Mouse (Mus musculus) mouse embryonic stem cell (cell line): ENCODE measurements around the gene Zfp982.
"Not testable (repeated sequence)": the region's sequence is repeated elsewhere in the genome, so short reads cannot be mapped to it uniquely, and the experiment has no call there.

ENCODE experiments used
- in situ Hi-C, 2 experiments: fragments of 300-500 bp; cut with MboI; formaldehyde crosslinking; loops; 1 replicate in 1 of 2; 3 replicates in 1 of 2; pipeline ENCODE4 v1.14.3; 2019 to 2020; ENCODE audit warnings: low sequenced_read_pairs in 2 of 2, low pct_unique_long_range_greater_than_20kb in 1 of 2, mixed read lengths in 1 of 2; ENCODE audit not compliant: unreplicated experiment in 1 of 2

The Zfp982 gene

DNA sequence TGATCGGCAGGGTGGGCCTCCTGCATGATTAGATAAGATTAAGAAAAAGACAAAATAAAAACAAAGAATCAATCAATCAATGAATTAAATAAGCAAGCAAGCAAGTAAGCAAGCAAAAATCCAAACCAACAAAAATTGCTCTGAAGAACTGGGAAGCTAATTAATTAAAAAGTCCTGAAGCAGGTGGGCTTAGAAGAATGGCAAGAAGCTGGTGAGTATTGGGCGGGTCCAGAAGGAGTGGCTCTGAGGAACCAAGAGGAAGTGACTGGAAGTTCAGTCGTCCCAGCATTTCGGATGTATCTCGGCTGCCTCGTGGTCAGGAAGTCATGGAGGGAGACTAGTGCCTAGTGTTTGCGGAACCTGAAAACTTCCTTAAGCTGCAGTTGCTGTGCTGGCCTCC is at the start of gene Zfp982:
Gene Zfp982, plus strand, starts transcription at position 301 of the 400 bp plus-strand sequence.
- in situ Hi-C loops, result not testable (repeated sequence)

DNA sequence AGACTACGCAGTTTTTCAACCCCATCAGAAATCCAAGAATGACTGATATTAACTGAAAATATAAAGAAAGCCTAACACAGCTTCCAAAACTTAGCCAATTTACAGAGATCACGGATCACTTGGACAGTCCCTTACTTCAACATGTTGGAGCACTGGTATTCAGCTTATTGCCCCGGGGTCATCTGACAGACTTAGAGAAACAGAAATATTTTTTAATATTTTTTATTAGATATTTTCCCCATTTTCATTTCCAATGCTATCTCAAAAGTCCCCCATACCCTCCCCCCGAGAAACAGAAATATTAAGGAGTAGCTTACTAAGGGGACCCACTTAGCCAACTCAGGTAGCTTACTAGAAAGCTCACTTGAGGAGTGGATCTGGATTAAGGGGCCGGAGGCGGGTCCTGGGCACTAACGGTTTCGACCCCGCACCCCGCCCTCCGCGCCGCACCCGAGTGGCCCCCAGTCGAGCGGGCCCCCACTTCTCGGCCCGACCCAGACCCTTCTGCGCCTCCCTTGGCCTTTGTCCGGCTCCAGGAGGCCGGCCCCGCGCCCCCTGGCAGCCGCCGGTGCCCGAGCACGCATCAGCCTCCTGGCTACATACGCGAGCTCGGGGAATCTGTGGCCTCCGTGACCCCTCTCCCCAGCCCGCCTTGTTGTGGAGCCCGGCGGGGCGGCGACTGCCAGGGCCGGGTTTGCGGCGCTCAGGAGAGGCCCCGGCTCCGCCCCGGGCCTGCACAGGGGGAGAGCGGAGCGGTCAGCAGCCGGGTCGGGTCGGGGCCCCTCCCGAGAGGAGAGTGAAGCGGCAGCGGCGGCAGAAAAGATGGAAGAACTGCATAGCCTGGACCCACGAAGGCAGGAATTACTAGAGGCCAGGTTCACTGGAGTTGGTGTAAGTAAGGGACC is 49.3 kb upstream of the Zfp982 start:
- in situ Hi-C loops, result loop anchor here in 1 of 2 experiments (25.0 kb wide), 2 partner anchors 306 to 369 kb away; partner anchors contain the start of genes Zfp984 and Zfp991

DNA sequence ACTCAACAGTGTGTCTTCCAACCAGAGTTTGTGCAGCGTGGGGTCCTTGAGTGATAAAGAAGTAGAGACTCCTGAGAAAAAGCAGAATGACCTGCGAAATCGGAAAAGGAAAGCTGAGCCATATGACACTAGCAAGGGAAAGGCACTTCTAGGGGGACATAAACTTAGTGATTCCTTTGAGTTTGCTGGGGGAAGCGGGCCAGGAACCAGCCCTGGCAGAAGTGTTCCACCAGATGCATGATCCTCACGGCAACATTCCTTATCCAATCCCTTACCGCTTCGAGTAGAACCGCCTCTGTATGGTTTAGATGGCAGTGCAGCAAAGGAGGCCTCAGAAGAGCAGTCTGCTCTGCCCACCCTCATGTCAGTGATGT is 48.7 kb upstream of the Zfp982 start:
- in situ Hi-C loops, result loop anchor here in 1 of 2 experiments (25.0 kb wide), 2 partner anchors 306 to 369 kb away; partner anchors contain the start of genes Zfp984 and Zfp991

DNA sequence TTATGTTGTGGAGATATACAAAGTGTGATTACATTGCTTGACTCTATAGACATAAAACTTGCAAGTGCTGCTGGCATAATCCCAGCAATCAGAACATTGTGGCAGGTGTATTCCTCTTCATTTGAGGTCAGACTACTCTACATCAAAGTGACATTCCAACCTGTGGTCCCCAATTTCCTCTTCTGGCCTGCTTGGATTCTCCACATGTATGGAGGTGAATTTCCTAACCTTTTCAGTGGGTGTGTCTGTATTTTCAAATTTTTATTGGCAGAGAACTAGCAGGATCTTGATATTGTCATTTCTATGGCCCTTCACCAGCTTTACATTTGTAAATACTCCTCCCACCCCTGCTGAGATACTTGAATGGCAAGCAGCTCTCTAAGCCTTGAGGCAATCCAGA is 46.8 kb upstream of the Zfp982 start:
- in situ Hi-C loops, result loop anchor here in 1 of 2 experiments (25.0 kb wide), 2 partner anchors 308 to 367 kb away; partner anchors contain the start of genes Zfp984 and Zfp991

DNA sequence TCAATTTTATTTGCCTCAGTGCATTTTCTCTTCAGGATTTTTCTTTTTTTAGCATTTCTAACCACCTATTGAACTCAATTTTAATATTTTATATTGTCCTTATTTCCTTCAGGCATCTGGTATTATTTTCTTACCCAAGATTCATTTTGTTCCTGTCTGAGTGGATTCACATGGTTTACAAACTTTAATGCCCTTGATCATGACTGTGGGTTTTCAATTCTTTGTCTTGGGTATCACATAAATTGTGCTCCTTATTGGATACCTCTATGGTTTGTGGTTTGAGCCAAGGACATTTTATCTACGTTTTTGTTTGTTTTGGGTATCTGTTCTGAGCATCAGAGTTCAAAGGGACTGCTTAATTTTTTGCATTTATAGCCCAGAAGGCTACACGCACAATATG is 43.9 kb upstream of the Zfp982 start:
- in situ Hi-C loops, result loop anchor here in 1 of 2 experiments (25.0 kb wide), 2 partner anchors 311 to 364 kb away; partner anchors contain the start of genes Zfp984 and Zfp991

DNA sequence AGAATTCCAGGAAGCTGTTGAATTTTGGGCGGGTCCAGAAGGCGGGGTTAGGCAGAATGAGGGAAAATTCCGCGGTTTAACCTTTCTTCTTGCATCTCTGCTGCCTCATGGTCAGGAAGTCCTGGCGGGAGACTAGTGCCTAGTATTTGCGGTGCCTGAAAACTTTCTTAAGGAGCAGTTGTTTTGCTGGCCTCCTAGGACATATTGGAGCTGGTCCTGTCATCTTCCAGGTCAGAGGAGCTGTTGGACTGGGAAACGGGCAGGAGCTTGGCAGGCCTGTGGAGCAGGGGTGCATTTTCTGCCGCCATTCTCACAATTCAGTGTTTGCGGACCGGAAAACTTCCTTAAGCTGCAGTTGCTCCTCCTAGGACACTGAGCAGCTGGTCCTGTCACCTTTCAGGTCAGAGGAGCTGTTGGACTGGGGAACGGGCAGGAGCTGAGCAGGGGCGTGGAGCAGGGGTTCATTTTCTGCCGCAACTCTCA is 43.1 kb upstream of the Zfp982 start:
- in situ Hi-C loops, result loop anchor here in 1 of 2 experiments (25.0 kb wide), 2 partner anchors 312 to 363 kb away; partner anchors contain the start of genes Zfp984 and Zfp991

DNA sequence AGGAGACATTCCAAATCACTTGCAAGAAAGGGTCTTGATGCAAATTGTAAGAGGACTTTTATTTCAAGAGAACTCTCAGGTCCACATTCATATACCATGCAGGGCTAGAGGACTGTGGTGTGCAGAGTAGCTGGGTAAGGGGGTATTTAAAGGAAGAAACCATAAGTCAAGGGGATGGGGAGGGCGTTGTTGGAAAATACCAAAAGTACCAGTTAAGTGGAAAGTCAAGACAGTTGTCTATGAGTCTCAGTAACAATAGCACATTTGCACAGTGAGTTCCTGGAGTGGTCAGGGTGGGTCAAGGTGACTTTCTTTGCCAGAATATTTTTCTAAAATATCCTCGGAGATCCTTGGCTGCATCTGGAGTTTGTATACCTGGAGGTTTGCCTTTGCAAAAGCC is 42.2 kb upstream of the Zfp982 start:
- in situ Hi-C loops, result loop anchor here in 1 of 2 experiments (25.0 kb wide), 2 partner anchors 313 to 362 kb away; partner anchors contain the start of genes Zfp984 and Zfp991

DNA sequence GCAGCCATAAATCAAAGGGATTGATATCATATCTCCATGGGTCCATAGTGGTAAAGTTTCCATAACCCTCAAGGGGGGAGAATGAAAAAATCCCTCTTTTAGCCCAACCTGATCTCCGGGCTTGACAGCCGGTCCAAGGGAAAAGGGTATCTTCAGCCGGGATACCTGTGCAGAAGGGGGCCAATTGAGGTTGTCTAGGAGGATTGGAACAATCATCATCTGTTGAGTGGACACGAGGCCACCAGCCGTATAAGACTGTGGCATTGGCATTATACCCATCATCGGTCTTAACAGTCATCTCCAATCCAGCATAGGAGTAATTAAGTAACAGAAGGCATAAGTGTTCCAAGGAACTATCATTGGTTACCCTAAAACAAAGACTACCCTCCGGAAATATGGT is 25.0 kb upstream of the Zfp982 start:
- in situ Hi-C loops, result loop anchor here in 1 of 2 experiments (10.0 kb wide), 1 partner anchor 58 kb away; no protein-coding TSS in a partner anchor

DNA sequence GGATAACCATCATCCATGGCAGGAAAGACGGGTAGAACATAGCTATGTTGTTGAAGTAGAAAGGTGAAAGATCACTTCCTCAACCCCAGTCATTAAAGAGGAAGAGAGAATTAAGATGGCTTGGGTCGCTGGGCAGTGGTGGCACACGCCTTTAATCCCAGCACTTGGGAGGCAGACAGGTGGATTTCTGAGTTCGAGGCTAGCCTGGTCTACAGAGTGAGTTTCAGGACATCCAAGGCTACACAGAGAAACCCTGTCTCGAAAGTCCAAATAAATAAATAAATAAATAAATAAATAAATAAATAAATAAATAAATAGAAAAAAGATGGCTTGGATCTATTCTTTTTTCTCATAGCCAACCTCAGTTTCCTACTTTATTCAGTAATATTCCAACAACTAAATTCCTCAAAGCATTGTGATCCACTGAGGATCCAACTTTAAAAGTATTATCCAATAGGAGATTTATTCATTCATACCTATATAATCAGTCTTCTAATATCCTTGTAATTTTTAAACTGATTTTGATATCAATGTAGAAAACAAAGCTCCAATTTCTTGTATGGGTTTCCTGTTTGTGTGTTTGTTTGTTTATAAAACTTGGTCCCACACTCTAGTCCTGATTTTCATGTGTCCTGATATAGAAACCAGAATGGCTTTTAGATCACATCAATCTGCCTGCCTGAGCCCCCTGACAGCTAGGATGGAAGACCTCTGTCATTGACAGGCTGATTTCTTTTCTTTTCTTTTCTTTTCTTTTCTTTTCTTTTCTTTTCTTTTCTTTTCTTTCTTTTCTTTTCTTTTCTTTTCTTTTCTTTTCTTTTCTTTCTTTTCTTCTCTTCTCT is 6.8 kb downstream of the Zfp982 start:
- in situ Hi-C loops, result not testable (repeated sequence)

DNA sequence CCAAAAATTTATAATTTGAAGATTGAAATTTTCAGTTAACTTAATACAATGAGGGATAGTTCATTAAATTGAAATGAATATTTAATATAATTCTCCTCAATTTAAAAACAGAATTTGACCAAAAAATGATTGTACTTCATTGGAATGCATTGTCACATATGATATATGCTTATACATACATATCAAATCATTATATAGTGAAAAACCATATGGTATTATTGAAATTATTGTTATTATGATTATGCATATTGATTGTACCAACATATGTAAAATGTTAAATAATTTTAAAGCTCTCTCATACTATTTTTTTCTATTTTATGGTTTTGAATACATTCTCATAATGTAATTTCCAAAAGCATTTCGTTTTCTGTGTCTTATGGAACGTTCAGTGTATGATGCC is 17.0 kb downstream of the Zfp982 start:
- in situ Hi-C loops, result loop anchor here (25.0 kb wide), 1 partner anchor 172 kb away; no protein-coding TSS in a partner anchor

DNA sequence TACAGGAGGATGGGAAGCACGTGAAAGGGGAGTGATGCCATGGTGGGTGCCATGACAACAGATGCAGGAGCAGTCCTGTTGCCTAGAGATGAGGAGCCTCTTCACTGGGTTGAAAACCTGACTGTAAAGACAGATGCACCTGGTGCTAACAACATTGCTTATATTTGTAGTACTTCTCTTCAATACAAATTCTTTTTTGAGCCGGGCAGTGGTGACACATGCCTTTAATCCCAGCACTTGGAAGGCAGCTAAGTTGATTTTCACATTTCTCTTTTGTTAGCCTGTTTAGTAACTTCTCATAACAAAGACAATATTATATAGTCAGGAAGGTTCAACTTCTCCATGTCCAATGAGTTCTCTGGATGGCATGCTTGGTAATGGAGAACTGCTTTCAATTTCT is 26.8 kb downstream of the Zfp982 start:
- in situ Hi-C loops, result loop anchor here (5.0 to 25.0 kb wide), 2 partner anchors 182 to 1962 kb away; no protein-coding TSS in a partner anchor

DNA sequence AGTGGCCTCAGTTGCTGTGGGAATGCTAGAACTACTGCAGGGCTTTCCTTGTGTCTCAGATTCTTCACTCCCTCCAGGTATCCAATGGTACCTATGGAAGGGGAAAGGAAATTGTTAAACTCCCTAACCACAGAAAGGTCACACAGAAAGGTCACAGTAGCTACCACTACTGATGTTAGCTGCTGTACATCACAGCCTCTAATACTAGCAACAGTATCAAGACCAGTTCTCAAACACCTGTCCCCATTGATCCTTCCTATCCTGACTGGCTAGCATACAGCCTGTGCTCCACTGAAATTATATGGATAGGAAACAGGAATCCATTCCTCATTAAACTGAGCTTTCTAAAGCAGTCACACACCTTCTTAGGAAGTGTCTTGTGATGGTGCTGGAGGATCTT is 27.9 kb downstream of the Zfp982 start:
- in situ Hi-C loops, result loop anchor here (5.0 to 25.0 kb wide), 5 partner anchors 55 to 395 kb away; no protein-coding TSS in a partner anchor

DNA sequence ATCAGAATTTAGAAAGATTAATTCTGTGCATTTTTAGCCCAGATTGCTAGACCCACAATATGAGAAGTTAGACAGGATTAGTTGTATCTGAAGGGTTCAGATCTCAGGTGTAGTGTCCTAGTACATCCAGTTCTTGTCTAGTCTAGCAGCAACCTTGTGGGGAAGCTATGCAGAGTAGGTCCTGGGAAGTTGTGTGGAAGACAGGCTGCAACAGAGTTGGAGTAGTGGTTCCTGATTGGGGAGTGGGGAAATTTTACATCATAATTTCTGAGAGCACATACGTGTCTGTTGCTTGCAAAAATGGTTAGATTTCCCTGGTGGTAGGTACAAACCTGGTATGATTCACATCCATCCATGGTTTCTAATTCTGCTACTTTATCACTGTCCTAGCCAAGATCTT is 32.9 kb downstream of the Zfp982 start:
- in situ Hi-C loops, result loop anchor here (5.0 to 25.0 kb wide), 4 partner anchors 60 to 400 kb away; no protein-coding TSS in a partner anchor

DNA sequence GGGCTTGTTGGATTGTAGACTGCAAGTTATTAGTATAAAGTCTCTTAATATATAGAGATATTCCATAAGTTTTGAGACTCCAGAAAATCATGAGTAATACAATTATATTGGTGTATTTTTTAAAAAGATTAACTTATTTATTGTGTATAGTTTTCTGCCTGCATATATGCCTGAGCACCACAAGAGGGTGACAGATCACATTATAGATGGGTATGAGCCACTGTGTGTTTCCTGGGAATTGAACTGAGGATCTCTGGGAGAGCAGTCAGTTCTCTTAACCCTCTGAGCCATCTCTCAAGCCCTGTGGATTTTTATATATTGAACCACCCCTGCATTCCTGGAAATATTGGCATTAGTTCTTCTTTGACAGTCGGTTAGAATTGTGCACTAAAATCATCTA is 38.1 kb downstream of the Zfp982 start:
- in situ Hi-C loops, result loop anchor here in 1 of 2 experiments (25.0 kb wide), 1 partner anchor 293 kb away; no protein-coding TSS in a partner anchor

DNA sequence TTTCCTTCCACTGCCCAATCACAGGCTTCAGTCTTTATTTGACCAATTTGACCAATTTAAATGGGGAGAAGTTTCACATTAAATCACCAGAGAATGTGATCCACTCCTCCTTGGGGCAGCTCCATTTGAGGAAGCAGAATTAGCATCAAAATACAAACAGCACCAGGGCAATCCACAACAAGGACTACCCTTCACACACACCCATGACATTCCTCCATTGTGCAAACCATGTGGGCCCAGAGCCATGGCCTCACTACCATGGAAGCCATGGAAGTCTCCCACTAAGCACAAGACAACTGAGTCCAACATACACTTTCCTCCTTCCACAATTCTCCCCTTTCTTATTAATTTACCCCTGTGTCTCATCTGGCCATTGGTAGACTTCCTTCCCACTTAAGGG is 43.7 kb downstream of the Zfp982 start:
- in situ Hi-C loops, result loop anchor here in 1 of 2 experiments (25.0 kb wide), 1 partner anchor 299 kb away; no protein-coding TSS in a partner anchor

DNA sequence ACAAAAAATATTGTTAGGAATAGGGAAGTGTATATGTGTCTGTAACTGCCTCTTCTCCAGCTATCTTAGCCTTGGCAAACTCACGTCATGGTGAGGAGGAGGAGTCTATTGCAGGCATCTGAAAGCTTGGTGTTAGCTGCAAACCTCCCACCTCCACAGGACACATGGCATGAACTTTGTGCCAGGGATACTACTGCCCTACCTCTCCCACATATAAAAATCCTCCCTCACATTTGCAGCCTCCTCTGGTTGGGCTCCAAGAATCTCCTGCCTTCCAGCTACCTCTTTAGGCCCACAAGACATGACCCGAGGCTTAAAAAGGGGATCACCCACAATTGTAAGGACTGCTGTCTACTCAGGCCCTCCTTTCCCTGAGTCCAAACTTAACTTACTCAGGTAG is 45.5 kb downstream of the Zfp982 start:
- in situ Hi-C loops, result loop anchor here in 1 of 2 experiments (25.0 kb wide), 1 partner anchor 300 kb away; no protein-coding TSS in a partner anchor

DNA sequence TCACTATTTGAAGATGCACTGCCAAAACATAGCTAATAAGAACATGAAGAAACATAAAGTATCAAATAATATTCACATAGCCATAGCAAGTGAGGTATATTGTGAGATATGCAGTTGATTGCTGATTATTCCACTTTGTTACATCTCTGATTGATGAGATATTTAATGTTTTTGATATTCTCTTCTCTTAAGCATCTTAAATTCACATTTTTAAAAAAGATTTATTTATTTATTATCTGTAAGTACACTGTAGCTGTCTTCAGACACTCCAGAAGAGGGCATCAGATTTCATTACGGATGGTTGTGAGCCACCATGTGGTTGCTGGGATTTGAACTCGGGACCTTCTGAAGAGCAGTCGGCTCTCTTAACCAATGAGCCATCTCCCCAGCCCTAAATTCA is 47.7 kb downstream of the Zfp982 start, which contains the start of gene Gm16503:
Gene Gm16503, plus strand, starts transcription at position 301 of the 400 bp plus-strand sequence.
- in situ Hi-C loops, result loop anchor here in 1 of 2 experiments (25.0 kb wide), 1 partner anchor 303 kb away; no protein-coding TSS in a partner anchor

DNA sequence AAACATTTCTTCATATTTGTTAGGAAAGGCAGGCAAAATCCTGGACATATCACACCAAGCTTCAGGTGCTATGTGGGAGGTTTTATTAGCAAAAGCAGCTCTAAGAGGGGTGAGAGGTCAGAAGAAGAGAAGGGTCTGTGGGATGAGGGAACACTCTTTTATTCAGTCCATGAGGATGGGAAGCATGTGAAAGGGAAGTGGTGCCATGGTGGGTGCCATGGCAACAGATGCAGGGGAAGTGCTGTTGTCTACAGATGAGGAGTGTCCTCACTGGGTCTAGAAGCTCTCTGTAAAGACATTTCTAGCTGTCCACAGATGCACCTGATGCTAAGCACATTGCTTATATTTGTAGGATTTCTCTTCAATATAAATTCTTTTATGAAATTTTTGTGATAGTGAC is 48.9 kb downstream of the Zfp982 start:
- in situ Hi-C loops, result loop anchor here in 1 of 2 experiments (25.0 kb wide), 1 partner anchor 304 kb away; no protein-coding TSS in a partner anchor
